Mouse (Mus musculus): ENCODE data around the gene Nfix. TPM values are rescaled to one million over a fixed set of nuclear protein-coding genes. Genes with fewer than 3 reads are reported as not detected.
A peak's percentile ranks its signal among the peaks of the same experiment; 100 is the strongest.

Gene Nfix
- polyA plus RNA-seq, 1 experiment from 2014 or later: 7.7 TPM

DNA sequence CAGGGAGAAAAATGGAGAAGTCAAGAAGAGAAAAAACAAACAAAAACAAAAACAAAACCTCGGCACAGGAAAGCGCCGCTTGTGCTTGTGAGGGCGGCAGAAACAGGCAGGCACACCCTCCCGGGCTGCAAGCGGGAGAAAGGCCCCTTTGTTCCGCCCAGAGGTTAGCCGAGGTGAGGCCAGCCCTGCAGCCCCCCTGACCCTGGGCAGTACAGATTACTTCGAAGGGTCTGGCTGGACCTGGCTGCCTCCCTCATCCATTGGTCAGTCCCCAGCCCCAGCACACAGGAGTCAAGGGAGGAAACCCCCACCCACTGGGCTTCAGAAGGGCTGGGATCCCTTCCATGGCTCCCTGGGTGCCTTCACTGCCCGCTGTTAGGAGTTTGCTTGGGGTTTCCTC, 61.9 kb downstream of the Nfix start:
- Histone ChIP-seq H3K27ac (ENCODE audit: low read depth, low read length) (no peak overlapping the region), H3K36me3 (ENCODE audit: control insufficient read depth, insufficient read depth, low read length) (no peaks in the 10 kb centered on the region), H3K9ac (ENCODE audit: low read length) (peak overlapping the region; percentile 55), H3K4me3 (ENCODE audit: low read depth, low read length) (no peak overlapping the region), H3K4me1 (replicated peaks; ENCODE audit: control insufficient read depth, insufficient read depth, low read length) (peaks cover 42% of the 10 kb centered on the region), H3K27me3 (ENCODE audit: control insufficient read depth, insufficient read depth, low read length) (peaks cover 70% of the 10 kb centered on the region), H3K4me2 (ENCODE audit: low read depth, low read length, severe bottlenecking) (peak overlapping the region; percentile 15; the same call in 1 of the 2 replicates), H3K9me3 (ENCODE audit: control insufficient read depth, low read length) (no peaks in the 10 kb centered on the region)
- DNase-seq (ENCODE audit: low spot score): no peak
- no peak for ATAC-seq (replicated peaks; ENCODE audit: low FRiP score)
- WGBS: 4% methylated on average over 10 of the region's 10 CpGs

DNA sequence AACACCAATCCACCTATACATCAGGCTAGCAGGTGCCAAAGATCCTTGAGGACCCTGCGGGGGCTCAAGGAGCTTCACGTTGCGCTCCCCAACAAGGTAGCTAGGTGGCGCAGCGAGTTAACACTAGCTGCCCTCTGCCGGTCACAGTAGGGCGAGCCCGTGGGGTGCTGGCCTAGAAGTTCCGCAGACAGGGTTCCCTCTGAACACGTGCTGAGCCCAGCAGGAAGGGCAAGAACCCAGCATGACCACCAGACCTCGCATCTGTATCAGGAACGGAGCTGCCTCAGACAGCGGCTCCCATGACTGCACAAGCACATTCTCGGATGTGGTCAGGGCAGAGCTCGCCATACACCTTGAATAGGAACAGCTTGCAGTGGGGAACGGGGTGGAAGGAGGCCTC, 62.5 kb downstream of the Nfix start:
- under 1% methylated on average over 16 of the region's 16 CpGs for WGBS
- Histone ChIP-seq H3K27ac (ENCODE audit: low read depth, low read length) (no peak overlapping the region), H3K9me3 (ENCODE audit: control insufficient read depth, low read length) (no peaks in the 10 kb centered on the region), H3K36me3 (ENCODE audit: control insufficient read depth, insufficient read depth, low read length) (no peaks in the 10 kb centered on the region), H3K4me2 (ENCODE audit: low read depth, low read length, severe bottlenecking) (peak overlapping the region; percentile 30; the same call in 1 of the 2 replicates), H3K4me1 (replicated peaks; ENCODE audit: control insufficient read depth, insufficient read depth, low read length) (peaks cover 40% of the 10 kb centered on the region), H3K27me3 (ENCODE audit: control insufficient read depth, insufficient read depth, low read length) (peaks cover 65% of the 10 kb centered on the region), H3K4me3 (ENCODE audit: low read depth, low read length) (no peak overlapping the region), H3K9ac (ENCODE audit: low read length) (0 out of 2 replicates have a peak overlapping the region, but pooled peaks have one; percentile 3)
- DNase-seq (ENCODE audit: low spot score) (peak; percentile 89), ATAC-seq (replicated peaks; ENCODE audit: low FRiP score) (peak; percentile 60)

DNA sequence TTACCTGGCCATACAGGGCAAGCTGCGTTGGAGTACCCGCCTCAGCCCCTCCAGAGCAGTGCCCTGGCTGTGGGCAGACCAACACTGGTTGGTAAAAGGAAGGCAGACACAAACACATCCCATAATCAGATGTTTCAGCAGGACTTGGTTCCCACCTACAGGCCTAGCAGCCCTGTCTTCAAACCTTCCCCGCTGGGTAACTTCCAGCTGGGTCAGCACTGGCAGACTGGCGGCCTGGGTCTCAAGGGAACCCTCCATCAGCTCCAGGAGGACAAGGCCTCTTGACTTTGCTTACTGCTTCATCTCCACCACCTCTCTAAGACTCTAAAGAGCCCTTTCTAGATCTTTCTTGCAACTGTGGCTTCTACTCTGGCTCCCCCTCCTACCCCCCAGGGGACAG, 63.6 kb downstream of the Nfix start:
- Histone ChIP-seq H3K4me1 (replicated peaks; ENCODE audit: control insufficient read depth, insufficient read depth, low read length) (peaks cover 34% of the 10 kb centered on the region), H3K27me3 (ENCODE audit: control insufficient read depth, insufficient read depth, low read length) (peaks cover 54% of the 10 kb centered on the region), H3K9me3 (ENCODE audit: control insufficient read depth, low read length) (no peaks in the 10 kb centered on the region), H3K9ac (ENCODE audit: low read length) (no peak overlapping the region), H3K27ac (ENCODE audit: low read depth, low read length) (no peak overlapping the region), H3K4me2 (ENCODE audit: low read depth, low read length, severe bottlenecking) (no peak overlapping the region), H3K36me3 (ENCODE audit: control insufficient read depth, insufficient read depth, low read length) (no peaks in the 10 kb centered on the region), H3K4me3 (ENCODE audit: low read depth, low read length) (no peak overlapping the region)
- no peak for ATAC-seq (replicated peaks; ENCODE audit: low FRiP score)
- DNase-seq (ENCODE audit: low spot score): no peak
- 67% methylated on average over 4 of the region's 4 CpGs for WGBS

DNA sequence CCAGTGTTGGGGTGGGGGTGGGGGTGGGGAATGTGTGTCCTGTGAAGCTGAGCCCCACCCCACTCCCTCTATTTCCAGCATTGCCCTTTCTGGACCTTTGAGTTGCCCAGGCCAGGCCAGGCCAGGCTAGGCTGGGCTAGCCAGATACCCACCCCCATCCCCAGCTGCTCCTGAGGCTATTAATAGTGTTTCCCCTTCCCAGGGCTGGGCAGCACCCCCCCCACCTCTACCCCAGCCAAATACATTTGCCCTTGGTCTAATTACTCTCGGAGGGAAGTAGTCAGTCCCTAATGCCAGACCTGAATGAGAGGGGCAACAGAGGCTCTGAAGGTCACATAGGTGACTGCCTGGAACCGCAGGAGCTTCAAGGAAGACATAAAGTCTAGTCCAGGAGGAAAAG, 64.5 kb downstream of the Nfix start:
- H3K27ac ChIP-seq (ENCODE audit: low read depth, low read length): no peak overlapping the region
- 45% methylated on average over 2 of the region's 2 CpGs for whole genome bisulfite sequencing
- H3K9ac ChIP-seq (ENCODE audit: low read length): no peak overlapping the region; the same call in 1 of the 2 replicates
- H3K27me3 ChIP-seq (ENCODE audit: control insufficient read depth, insufficient read depth, low read length): peaks cover 44% of the 10 kb centered on the region
- H3K4me1 ChIP-seq (replicated peaks; ENCODE audit: control insufficient read depth, insufficient read depth, low read length): peaks cover 36% of the 10 kb centered on the region
- H3K36me3 ChIP-seq (ENCODE audit: control insufficient read depth, insufficient read depth, low read length): no peaks in the 10 kb centered on the region
- no peaks in the 10 kb centered on the region for H3K9me3 ChIP-seq (ENCODE audit: control insufficient read depth, low read length)
- H3K4me2 ChIP-seq (ENCODE audit: low read depth, low read length, severe bottlenecking): no peak overlapping the region
- DNase-seq (ENCODE audit: low spot score) (no peak), ATAC-seq (replicated peaks; ENCODE audit: low FRiP score) (no peak)
- H3K4me3 ChIP-seq (ENCODE audit: low read depth, low read length): no peak overlapping the region

DNA sequence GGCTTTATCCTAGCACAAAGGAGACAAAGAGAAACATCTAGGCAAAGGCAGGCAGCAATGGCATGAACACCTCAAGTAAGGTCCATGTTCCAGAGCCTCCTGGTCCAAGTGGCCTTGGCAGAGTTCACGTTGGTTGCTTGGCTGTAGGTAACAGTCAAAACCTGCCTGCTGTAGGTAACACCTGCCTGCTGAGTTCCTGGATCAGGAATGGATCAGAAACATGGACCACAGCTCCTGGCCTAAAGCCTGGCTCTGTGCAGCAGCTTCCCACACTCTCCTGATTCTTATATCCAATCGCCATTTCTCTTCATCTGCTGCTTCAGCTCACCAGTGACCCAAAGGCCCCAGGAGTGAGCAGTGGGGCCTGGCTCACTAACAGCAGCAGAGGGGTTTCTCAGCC, 65.5 kb downstream of the Nfix start:
- DNase-seq (ENCODE audit: low spot score): no peak
- Histone ChIP-seq H3K4me2 (ENCODE audit: low read depth, low read length, severe bottlenecking) (no peak overlapping the region), H3K27me3 (ENCODE audit: control insufficient read depth, insufficient read depth, low read length) (peaks cover 35% of the 10 kb centered on the region), H3K36me3 (ENCODE audit: control insufficient read depth, insufficient read depth, low read length) (no peaks in the 10 kb centered on the region), H3K27ac (ENCODE audit: low read depth, low read length) (no peak overlapping the region), H3K9me3 (ENCODE audit: control insufficient read depth, low read length) (no peaks in the 10 kb centered on the region), H3K4me1 (replicated peaks; ENCODE audit: control insufficient read depth, insufficient read depth, low read length) (peaks cover 37% of the 10 kb centered on the region), H3K9ac (ENCODE audit: low read length) (no peak overlapping the region), H3K4me3 (ENCODE audit: low read depth, low read length) (no peak overlapping the region)
- WGBS: 87% methylated on average over 2 of the region's 2 CpGs
- ATAC-seq (replicated peaks; ENCODE audit: low FRiP score): no peak

DNA sequence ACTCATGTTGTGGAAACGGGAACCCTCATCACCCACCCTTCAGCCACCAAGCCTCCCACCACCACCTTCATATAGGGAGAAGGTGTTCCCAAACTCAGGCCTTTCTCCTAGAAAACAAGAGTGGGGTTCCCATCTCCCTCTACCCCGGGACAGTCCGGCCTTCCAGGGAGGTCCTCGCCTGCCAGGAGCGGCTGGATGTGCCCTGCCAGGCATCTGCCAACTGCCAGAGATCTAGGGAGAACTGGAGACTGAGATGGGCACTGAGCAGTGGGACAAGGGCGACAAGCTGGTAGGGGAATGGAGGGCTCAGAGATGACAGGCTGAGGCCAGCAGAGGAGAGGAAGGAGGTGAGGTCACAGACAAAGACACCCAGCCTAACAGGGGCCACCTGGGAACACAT, 66.2 kb downstream of the Nfix start:
- peaks cover 37% of the 10 kb centered on the region for H3K4me1 ChIP-seq (replicated peaks; ENCODE audit: control insufficient read depth, insufficient read depth, low read length)
- no peak overlapping the region for H3K4me2 ChIP-seq (ENCODE audit: low read depth, low read length, severe bottlenecking)
- H3K9ac ChIP-seq (ENCODE audit: low read length): no peak overlapping the region
- no peak for DNase-seq (ENCODE audit: low spot score)
- no peaks in the 10 kb centered on the region for H3K36me3 ChIP-seq (ENCODE audit: control insufficient read depth, insufficient read depth, low read length)
- H3K9me3 ChIP-seq (ENCODE audit: control insufficient read depth, low read length): no peaks in the 10 kb centered on the region
- peaks cover 31% of the 10 kb centered on the region for H3K27me3 ChIP-seq (ENCODE audit: control insufficient read depth, insufficient read depth, low read length)
- 89% methylated on average over 6 of the region's 6 CpGs for WGBS
- ATAC-seq (replicated peaks; ENCODE audit: low FRiP score): no peak
- H3K4me3 ChIP-seq (ENCODE audit: low read depth, low read length): no peak overlapping the region
- H3K27ac ChIP-seq (ENCODE audit: low read depth, low read length): no peak overlapping the region

DNA sequence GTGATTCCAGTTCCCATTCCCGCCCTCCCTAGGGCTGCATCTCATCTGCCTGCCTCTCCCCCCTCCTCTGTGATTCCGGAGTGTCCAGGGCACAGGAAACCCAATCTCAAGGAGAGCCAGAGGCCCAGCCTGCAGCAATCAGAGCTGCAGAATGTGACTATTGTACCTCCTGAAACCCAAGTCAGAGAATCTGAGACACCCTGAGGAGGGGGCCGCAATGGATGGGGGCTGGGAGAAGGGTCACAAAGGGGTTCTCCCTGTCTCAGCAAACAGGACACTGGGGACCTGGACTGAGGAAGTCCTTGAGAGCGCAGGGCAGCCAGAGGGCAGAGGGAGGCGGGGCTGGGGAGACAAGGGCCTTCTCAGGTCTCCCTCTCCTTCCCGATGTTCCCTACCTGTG, 67.1 kb downstream of the Nfix start:
- Histone ChIP-seq H3K27me3 (ENCODE audit: control insufficient read depth, insufficient read depth, low read length) (peaks cover 21% of the 10 kb centered on the region), H3K9me3 (ENCODE audit: control insufficient read depth, low read length) (no peaks in the 10 kb centered on the region), H3K4me3 (ENCODE audit: low read depth, low read length) (no peak overlapping the region), H3K4me1 (replicated peaks; ENCODE audit: control insufficient read depth, insufficient read depth, low read length) (peaks cover 36% of the 10 kb centered on the region), H3K36me3 (ENCODE audit: control insufficient read depth, insufficient read depth, low read length) (no peaks in the 10 kb centered on the region), H3K27ac (ENCODE audit: low read depth, low read length) (no peak overlapping the region), H3K4me2 (ENCODE audit: low read depth, low read length, severe bottlenecking) (no peak overlapping the region), H3K9ac (ENCODE audit: low read length) (no peak overlapping the region)
- ATAC-seq (replicated peaks; ENCODE audit: low FRiP score) (no peak), DNase-seq (ENCODE audit: low spot score) (no peak)
- 62% methylated on average over 6 of the region's 6 CpGs for WGBS

DNA sequence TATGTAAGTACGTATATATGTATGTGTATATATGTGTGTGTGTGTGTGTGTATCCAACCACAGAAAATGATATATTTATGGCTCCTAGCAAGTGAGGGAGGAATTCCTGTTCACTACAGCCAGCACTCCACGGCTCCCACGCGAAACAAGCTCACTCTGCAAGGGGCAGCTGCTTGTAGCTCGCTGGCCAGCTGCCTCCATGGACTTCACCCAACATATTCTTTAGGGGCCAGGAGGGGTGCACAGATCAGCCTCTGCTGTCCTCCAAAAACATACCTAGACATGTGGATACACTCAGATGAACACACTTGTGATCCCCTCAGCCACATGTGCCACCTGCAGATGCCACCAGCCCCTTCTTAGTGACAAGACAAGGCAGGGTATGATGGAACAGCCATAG, 67.6 kb downstream of the Nfix start:
- Histone ChIP-seq H3K4me2 (ENCODE audit: low read depth, low read length, severe bottlenecking) (no peak overlapping the region), H3K9me3 (ENCODE audit: control insufficient read depth, low read length) (no peaks in the 10 kb centered on the region), H3K36me3 (ENCODE audit: control insufficient read depth, insufficient read depth, low read length) (no peaks in the 10 kb centered on the region), H3K4me3 (ENCODE audit: low read depth, low read length) (no peak overlapping the region), H3K27me3 (ENCODE audit: control insufficient read depth, insufficient read depth, low read length) (peaks cover 20% of the 10 kb centered on the region), H3K4me1 (replicated peaks; ENCODE audit: control insufficient read depth, insufficient read depth, low read length) (peaks cover 32% of the 10 kb centered on the region), H3K27ac (ENCODE audit: low read depth, low read length) (no peak overlapping the region), H3K9ac (ENCODE audit: low read length) (no peak overlapping the region)
- DNase-seq (ENCODE audit: low spot score) (no peak), ATAC-seq (replicated peaks; ENCODE audit: low FRiP score) (no peak)
- WGBS: 82% methylated on average over 5 of the region's 5 CpGs

DNA sequence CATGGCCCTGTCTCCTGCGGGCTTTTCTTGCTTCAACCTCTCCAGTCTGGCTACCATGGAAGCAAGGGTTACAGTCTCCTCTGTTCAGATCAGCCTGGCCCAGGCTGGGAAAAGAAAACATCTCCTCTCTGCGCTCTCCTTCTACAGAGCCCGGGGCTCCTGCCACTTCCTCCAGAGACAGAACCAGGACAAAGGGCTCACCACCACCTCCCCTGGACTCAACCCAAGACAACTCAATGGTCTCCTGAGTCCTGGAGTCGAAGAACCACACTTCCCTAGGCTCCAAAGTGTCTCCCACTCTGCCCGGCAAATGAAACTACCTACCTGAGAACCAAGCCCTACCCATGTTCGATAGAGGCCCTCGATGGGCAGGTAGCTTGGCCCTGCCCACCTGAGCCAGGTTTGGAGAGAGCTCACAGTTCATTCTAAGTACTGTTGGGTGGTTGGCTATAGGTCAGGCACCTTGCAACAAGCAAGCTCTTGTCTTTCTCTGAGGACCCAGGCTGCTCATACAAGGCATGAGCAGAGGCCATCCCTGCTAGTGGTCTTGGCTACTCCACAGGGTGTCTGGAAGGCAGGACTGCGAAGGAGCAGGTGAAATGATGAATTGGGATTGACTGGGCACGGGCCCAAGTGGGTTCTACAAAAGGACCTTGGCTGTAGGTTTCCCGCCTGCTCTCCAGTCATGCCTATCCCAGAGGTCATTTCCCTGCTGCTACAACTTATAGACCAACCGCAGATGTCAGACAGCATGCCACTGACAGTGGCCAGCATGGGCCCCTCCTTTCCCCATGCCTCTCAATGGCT, 68.6 kb downstream of the Nfix start:
- Histone ChIP-seq H3K4me2 (ENCODE audit: low read depth, low read length, severe bottlenecking) (no peak overlapping the region), H3K36me3 (ENCODE audit: control insufficient read depth, insufficient read depth, low read length) (no peaks in the 10 kb centered on the region; the same call in 1 of the 2 replicates), H3K9me3 (ENCODE audit: control insufficient read depth, low read length) (no peaks in the 10 kb centered on the region), H3K27me3 (ENCODE audit: control insufficient read depth, insufficient read depth, low read length) (peaks cover 14% of the 10 kb centered on the region), H3K4me1 (replicated peaks; ENCODE audit: control insufficient read depth, insufficient read depth, low read length) (peaks cover 29% of the 10 kb centered on the region), H3K27ac (ENCODE audit: low read depth, low read length) (peak overlapping the region; percentile 71), H3K4me3 (ENCODE audit: low read depth, low read length) (no peak overlapping the region), H3K9ac (ENCODE audit: low read length) (peak overlapping the region; percentile 39; the same call in 1 of the 2 replicates)
- ATAC-seq (replicated peaks; ENCODE audit: low FRiP score) (no peak), DNase-seq (ENCODE audit: low spot score) (no peak)
- WGBS: 74% methylated on average over 11 of the region's 11 CpGs
